Mouse (Mus musculus): ENCODE results near the gene Dgkb. TPM values are rescaled to one million over a fixed set of nuclear protein-coding genes. Genes with fewer than 3 reads are reported as not detected.

Gene Dgkb
- total RNA-seq (2015; ENCODE audit: low replicate concordance) (not detected in 2 replicates), total RNA-seq (2017; ENCODE audit: low replicate concordance) (not detected in 2 replicates)

DNA sequence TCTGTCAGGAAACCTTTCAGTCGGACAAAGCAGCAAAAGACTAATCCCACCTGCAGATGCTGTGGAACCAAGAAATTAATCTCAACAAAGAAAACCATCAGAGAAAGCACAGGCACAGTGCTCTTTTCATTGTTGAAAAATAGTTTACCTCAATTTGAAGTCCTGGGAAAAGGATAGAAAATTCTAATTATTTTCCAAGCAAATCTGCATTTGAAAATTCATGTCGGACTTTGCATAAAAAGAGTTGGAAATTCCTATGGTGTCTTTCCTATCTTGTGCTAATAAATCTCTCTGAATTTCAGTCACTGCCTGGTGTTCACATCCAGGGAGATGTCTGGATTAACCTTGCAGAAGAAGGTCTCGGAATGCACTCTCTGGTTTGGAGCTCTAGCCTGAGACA is at the start of gene Dgkb:
Gene Dgkb, plus strand, starts transcription at position 301 of the 400 bp plus-strand sequence.
- ATAC-seq (replicated peaks; ENCODE audit: low FRiP score, poor library complexity, severe bottlenecking) = no peak

DNA sequence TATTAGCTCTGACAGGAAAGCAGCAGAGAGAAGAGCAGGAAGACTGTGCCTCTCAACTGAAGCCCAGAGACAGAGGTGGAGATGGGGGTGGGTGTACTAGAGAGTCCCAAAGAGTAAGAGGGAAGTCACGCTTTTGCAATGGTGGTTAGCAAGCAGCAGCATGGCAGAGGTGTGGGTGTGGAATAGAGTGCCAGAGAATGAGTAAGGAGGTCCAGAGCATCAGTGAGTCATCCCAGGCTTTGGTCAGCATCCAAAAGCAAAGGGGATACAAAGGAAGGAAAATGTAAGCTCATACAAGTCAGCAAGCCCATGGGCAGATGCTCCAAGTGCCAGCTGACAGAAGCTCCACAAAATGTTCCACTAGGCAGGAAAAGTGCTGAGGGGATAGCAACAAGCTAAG is 47.7 kb upstream of the Dgkb start:
- no peak for ATAC-seq (replicated peaks; ENCODE audit: low FRiP score, poor library complexity, severe bottlenecking)

DNA sequence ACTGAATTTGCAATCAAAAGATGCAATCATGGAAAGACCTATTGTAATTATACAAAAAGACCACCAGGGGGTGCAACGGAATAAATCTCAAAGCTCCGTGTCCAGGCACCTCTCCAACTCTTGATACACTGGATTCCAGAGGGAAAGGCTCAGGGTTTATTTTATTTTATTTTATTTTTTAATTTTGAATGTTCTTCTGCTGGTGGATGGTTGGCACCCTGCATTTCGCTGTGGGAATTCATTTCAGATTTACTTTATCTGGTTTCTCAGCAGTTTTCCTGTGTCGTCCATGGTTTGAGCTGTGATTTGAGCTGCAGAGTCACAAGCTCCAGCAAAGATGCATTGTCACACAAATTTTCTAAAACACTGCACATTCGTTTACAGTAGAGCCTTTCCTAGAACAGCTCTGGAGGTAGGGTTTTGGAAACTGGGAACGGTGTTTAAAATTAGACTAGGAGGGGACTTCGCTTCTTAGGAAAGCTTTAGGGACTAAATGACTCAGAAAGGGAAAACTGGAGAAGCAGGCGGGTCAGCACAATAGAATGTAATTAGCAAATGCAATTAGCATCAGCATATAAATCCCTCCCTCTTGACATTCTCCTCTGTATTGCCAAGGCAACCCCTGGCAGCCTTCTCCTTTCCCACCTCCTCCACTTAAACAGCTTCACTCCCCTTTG is 43.7 kb upstream of the Dgkb start:
- no peak for ATAC-seq (replicated peaks; ENCODE audit: low FRiP score, poor library complexity, severe bottlenecking)

DNA sequence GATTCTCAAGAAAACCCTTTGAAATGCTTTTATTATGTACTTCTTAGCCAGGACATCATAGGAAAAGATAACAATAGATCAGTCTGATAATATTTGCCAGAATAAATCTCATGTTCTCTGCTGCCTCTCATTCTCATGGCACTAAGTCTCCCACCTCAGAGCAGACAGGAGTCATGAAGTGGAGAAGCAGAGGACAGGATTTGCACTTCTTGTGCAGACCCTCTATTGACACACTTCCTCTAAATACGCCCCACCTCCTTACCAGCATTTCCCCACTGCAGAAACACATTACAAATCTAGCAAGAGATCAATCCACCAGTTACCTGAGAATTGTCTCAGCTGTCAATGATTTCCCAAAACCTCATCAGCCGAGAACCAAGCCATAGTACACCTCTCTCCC is 42.9 kb upstream of the Dgkb start:
- ATAC-seq (replicated peaks; ENCODE audit: low FRiP score, poor library complexity, severe bottlenecking) = no peak

DNA sequence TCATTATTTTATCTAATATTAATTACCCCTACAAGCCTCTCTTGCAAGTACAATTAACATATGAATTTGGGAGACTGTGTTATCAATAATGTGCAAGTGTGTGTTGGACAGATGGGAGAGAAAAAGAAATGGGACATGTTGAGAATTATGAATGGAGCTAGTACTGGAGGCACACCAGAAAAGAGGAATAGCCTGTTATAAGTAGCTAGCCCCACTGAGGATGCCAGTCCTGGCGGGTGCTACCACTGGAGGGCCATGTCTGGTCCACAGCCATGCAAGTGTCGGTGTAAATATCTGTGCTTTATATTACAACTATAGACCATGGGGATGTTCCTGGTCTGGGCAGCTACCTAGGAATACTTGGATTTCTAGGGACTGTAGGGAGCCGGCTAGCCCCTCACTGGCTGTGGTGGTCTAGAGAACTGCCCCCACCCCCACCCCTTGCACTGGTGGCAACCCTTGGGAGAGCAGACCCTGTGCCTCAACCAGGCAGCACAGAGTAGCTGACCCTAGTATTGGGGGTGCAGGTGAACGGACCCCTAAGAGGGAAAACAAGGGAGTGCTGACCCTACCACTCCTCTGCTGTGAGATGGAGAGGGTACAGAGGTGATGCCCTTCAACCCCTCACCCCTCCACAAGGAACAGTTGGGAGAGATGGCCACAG is 21.1 kb upstream of the Dgkb start:
- ATAC-seq (replicated peaks; ENCODE audit: low FRiP score, poor library complexity, severe bottlenecking) = no peak

DNA sequence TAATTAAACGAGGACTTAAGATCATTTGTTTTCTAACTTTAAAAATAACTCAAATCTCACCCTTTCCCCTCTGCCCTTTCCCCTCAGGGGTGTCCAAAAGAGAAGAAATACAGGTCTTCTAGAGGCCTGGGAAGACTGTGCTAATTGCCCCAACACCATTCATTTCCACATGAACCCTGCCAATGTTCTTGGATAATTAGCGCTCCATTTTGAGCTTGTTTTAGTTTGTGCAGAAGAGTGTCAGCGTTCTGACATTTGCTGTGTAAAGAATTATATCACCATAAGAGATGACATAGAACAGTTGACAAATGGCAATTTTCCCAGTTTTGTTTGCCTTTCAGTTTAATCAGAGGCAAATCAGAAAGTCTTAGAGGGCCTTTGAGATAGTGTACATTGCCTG is 3.4 kb upstream of the Dgkb start:
- no peak for ATAC-seq (replicated peaks; ENCODE audit: low FRiP score, poor library complexity, severe bottlenecking)

DNA sequence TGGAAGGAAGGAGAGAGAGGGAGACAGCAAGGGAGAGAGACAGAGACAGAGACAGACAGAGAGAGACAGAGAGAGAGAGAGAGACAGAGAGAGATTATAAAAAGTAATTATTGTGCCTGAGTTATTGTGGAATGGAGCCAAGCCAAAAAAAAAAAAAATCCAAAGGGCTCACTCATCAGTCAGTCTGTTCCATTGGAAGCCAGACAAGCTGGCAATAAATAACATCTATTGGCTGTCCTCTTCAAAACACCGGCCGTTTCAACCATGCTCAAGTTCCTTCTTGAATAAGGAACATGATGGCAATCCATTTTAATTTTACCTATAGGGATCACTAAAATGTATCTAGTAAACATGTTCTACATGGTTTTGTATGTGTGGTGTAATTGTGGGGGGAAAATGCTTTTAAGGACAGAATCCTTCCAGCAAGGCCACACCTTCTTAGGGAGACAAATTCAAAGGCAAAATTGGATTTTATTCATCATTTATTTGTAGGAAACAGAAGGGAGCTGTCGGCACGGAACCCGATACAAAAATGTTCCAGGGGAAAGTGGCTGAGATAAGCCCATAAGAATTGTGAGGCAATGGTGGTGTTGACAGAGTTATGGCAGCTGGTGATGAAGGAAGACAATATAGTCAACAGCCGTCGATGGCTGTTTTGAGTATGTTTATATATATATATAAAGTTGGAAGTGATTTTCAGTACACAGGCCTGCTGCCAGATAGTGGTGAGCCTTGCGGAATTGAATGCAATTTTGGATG is 3.7 kb downstream of the Dgkb start:
- no peak for ATAC-seq (replicated peaks; ENCODE audit: low FRiP score, poor library complexity, severe bottlenecking)

DNA sequence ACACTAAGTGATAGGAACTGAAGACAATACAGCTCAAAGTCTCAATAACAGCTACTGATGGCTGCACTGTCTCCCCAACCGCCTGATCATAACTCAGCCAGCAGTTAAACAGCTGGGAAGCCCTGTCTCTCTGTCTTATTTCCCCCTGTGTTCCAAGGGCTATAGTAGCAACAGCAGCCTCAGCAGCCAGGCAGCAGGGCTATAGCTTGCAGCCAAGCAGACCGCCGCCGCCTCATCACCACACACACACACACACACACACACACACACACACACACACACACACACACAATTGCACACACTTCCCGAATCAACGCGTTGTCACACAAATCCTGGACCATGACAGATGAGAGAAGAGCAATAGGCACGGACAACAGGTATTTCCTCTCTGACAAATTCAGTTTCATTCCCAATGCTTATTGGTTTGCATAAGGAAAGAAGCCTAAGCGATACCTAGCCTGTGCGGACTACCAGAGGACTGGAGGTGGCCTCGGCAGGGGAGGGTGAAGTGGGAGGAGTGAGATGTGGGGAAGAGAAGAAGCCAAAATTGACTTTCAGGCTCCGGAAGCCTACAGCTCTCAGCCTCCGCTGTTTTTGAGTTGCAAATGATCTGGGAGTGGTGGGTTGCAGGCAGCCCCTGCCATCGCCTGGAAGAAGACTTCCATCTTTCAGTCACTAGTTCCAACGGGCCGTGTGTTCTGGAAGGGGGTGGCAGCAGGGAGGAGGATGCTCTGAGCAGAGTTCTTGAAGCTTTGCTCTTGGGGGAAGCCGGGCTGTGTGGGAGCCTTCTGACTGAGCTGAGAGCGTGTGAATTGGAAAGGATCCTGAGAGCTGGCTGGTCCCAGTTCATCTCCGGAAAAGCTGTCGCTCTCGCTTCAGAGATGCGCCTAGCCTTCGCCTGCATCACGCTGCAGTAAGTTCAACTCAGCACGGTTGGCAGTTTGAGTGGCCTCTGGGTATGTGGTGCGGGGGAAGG is 62.8 kb downstream of the Dgkb start:
- ATAC-seq (replicated peaks; ENCODE audit: low FRiP score, poor library complexity, severe bottlenecking) = no peak

DNA sequence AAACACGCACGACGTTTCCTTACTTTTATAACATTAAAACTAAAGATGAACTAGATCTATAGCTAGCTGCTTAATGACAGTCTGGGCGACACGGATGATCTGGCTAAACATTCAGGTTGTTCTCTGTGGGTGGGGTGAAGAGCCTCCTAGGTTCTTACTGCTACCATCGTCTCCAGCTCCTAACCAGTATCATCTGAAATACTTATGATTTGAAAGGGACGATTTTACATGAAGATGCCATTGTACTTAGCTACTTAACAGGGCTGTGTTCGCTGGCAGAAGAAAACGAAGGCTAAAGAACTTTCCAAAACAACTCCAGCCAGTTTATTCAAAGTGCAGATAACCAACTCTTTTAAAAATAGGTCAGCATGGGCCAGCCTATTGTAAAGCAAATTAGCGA is 63.9 kb downstream of the Dgkb start:
- ATAC-seq (replicated peaks; ENCODE audit: low FRiP score, poor library complexity, severe bottlenecking) = no peak

DNA sequence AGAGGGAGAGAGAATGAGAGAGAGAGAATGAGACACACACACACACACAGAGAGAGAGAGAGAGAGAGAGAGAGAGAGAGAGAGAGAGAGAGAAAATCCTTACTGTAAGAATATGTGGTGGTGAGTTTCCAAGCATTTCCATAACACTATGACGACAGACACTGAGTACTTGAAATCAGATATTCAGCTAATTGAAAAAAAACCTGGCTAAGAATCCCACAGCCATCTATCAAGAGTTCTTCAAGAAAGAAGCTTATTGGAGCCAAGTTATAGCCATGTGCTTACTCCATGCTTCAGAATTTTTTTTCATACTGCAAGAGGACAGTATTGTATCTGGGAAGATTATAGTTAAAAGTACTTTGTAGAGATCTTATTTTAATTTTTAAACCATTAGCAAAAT is 65.3 kb downstream of the Dgkb start:
- ATAC-seq (replicated peaks; ENCODE audit: low FRiP score, poor library complexity, severe bottlenecking) = no peak

DNA sequence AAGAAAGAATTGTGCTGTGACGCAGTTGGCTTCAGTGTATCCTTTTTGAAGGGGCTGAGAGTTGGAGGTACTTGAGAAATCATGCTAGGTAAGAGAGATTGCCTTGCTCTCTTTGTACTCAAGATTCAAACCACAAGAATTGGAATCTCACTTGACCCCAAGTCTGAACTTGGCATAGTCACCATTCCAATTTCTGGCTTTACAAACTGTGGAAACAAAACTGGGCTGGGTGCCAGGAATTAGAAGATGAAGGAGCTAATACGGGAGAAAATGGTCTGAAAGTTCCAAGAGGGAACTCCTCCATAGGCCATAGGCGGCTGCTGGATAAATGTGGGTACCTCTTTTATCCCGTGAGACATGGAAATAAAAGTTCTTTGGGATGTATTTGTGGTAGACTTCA is 66.3 kb downstream of the Dgkb start:
- ATAC-seq (replicated peaks; ENCODE audit: low FRiP score, poor library complexity, severe bottlenecking) = no peak

DNA sequence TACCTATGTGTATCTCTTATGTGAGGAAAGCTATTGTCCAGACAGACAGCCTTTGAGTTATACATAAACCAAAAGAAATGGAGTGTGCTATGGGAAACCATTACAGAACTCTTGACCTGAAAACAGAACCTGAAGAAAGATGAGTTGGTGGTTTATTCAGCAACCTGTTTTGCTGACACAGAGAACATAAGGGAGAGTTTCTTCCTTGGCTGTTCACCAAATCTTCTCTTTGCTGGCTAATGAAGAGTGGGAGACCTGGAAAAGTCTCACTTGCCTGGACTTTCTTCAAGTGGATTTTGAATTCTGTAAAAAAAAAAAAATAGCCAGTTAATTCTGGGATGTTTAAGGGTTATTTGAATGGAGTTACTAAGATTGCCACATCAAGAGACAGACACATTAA is 71.1 kb downstream of the Dgkb start:
- no peak for ATAC-seq (replicated peaks; ENCODE audit: low FRiP score, poor library complexity, severe bottlenecking)

DNA sequence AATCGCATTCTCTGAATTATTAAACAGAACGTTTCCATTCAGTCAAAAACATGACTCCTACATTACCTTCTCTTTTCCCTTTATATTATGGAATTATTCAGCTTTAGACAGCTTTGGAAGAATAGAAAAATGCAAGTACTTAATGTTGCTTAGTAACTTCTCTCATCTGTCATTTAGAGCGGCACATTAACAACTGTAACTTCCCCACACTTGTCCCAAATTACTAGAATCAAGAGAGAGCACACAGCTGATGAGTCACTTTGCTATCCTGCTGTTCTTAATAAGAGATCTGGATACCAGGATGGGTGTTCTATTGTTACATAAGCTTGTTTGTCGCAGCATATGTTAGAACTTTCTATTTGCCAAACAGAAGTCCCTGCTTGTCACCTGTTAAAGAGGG is 71.9 kb downstream of the Dgkb start:
- ATAC-seq (replicated peaks; ENCODE audit: low FRiP score, poor library complexity, severe bottlenecking) = no peak

DNA sequence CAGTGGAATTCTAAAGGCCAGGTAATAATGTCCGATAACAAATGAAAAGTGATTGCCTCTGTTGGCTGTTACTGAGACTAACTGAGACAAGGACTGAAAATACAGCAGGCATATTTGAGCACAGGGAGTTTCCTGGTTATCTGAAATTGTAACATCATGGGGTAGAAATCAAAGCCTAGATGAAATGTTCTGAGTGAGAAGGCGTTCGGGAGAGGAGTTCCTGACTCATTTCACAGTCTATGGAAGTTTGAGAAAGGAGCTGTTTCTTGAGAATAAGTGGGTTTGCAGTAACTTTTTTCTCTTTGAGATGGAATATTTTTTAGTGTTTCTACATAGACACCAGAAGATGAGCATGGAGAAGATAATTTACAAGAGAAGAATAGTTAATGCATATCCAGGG is 73.8 kb downstream of the Dgkb start:
- no peak for ATAC-seq (replicated peaks; ENCODE audit: low FRiP score, poor library complexity, severe bottlenecking)

DNA sequence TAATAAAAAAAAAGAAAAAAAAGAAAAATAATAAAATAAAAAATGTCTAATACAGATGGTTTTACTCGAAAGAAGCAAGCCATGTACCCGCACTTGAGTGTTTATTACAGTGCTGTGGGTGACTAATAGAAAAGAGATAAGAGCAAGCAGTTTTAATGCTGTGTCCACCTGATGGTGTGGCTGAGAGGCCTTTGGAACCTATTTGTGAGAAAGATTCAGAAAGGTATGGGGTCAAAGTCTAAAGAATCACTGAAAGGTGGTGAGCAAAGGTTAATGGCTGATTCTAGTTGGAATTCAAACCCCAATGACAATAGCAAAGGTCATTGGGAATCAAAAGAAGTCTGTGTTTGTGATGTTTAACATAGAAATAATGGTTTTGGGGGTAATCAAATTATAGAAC is 124.6 kb downstream of the Dgkb start:
- no peak for ATAC-seq (replicated peaks; ENCODE audit: low FRiP score, poor library complexity, severe bottlenecking)

DNA sequence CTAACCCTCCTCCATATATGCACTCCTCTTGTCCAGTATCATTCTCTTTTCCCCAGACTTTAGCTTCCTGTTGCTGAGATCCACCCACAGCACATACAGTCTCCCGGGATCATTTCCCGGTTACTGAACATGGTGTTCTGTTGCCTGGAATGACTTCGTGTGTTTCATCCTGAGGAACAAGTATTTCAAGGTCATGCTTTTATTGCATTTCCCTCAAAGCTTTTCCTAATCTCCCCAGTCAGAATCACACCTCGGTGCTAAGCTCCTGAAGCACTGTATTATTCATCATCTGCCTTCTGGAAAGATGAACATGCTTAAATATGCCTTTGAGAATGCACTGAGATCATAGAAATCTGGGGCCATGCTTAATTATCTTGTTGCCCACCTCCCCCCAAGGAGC is 138.7 kb downstream of the Dgkb start:
- no peak for ATAC-seq (replicated peaks; ENCODE audit: low FRiP score, poor library complexity, severe bottlenecking)

DNA sequence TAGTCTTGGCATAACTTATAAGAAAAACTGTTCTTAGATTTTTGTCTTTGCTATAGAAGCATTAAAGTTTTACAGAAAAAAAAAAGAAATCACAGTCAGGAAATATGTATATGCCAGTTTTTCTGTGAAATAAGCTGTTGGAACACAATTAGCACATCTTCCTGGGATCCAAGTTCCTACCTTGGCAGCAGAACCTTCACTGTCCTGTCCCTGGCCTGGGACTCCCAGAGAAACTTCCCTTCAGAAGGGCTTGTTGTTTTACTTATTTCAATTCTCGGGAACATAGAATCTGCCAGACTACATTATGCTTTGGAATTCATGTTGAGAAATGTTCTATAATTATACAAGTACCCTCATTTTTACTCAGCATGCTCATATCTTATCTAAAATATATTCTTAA is 154.0 kb downstream of the Dgkb start:
- no peak for ATAC-seq (replicated peaks; ENCODE audit: low FRiP score, poor library complexity, severe bottlenecking)

DNA sequence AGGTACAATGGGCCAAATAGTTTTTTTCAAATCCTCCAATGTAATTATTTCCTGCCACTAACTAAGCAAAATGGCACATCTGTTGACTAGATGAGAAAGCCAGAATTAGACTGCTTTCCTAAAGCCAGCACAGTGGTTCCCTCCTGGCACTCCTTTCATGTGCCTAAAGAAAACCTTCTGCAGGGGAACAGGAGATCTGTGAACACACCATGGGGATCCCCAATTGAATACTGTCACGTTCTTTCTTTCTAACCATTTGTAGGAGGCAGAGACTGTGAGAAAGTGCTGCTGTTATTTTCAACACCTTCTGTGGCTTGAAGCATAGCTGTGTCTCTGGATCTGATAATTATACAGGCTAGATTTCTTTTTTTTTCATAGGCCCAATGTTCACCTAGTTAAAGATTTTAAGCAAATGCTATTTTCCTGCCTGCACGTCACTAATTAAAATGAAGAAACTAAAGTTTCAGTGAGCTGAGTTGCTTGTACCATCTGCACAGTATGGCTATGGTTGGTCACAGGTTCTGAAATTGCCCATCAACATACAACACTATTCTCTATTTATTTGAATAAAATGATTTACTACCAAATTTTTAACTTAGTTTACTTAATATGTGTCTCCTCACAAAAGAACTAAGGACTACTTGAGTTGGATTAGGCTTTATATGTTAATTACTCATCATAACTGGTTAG is 161.1 kb downstream of the Dgkb start:
- ATAC-seq (replicated peaks; ENCODE audit: low FRiP score, poor library complexity, severe bottlenecking) = no peak

DNA sequence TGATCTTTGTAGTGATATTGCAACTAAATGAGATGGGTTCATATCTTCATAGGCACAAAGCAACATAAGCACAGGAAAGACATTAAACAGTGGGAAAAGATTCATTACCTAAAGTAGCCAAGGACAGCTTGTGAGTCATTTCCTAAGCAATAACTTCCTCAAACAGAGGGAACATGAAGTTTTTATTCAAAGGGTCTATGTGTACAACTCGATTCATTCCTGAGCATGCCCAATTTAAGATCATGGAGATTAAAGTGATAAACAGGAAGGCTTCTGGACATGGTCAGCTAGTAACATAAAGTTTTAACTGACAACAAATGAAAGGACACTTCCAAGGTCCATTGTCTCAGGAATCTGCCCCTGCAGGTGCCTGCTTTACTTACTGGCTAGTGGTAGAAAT is 167.8 kb downstream of the Dgkb start:
- no peak for ATAC-seq (replicated peaks; ENCODE audit: low FRiP score, poor library complexity, severe bottlenecking)

Data from erythroid progenitor cell, adult 5-6 weeks (primary cell).